Mouse (Mus musculus): Measurements from ENCODE around the gene St6galnac5. TPM values are rescaled to one million over a fixed set of nuclear protein-coding genes. Genes with fewer than 3 reads are reported as not detected.

Gene St6galnac5
- polyA plus RNA-seq, 1 experiment, result not detected

- Histone ChIP-seq H3ac (ENCODE audit: control insufficient read depth, insufficient read length) (no peak overlapping the region), H3K4me3 (no peak overlapping the region), H3K36me3 (ENCODE audit: control insufficient read depth, insufficient read depth) (no peaks in the 10 kb centered on the region), H3K27me3 (ENCODE audit: control insufficient read depth, insufficient read depth, insufficient read length) (no peaks in the 10 kb centered on the region), H3K79me2 (ENCODE audit: control insufficient read depth, insufficient read depth) (no peaks in the 10 kb centered on the region), H3K4me2 (ENCODE audit: low read depth) (no peak overlapping the region)
- TF ChIP-seq E2F4 (IDR thresholded peaks at IDR 0.05; ENCODE audit: insufficient read depth) (no peak), MYOD1 (IDR thresholded peaks at IDR 0.05; ENCODE audit: control insufficient read depth in 1 of 3, insufficient read length in 2 of 3, low read depth in 2 of 3) (no peak), REST (IDR thresholded peaks at IDR 0.05; ENCODE audit: insufficient read depth, insufficient read length) (no peak), MAX (IDR thresholded peaks at IDR 0.05; ENCODE audit: low read depth) (no peak), MYOG (IDR thresholded peaks at IDR 0.05; ENCODE audit: control insufficient read depth in 1 of 3, insufficient read depth in 1 of 3, insufficient read length in 2 of 3, low read depth in 2 of 3) (no peak), POLR2A (IDR thresholded peaks at IDR 0.05; ENCODE audit: insufficient read length, low read depth) (no peak), USF1 (IDR thresholded peaks at IDR 0.05; ENCODE audit: low read depth) (no peak), POLR2AphosphoS2 (IDR thresholded peaks at IDR 0.05; ENCODE audit: insufficient read length, low read depth) (no peak), TCF12 (IDR thresholded peaks at IDR 0.05; ENCODE audit: insufficient read depth, poor library complexity, severe bottlenecking) (no peak), CEBPB (IDR thresholded peaks at IDR 0.05; ENCODE audit: insufficient read depth, poor library complexity, severe bottlenecking) (no peak), TCF3 (IDR thresholded peaks at IDR 0.05; ENCODE audit: insufficient read length, low read depth) (no peak), SRF (IDR thresholded peaks at IDR 0.05; ENCODE audit: control insufficient read depth, insufficient read length, low read depth) (no peak)
Observed at GRCm38 (mm10) chr3:152776872-152777540, 205.0 kb downstream of the St6galnac5 start.

- Histone ChIP-seq H3K27me3 (ENCODE audit: control insufficient read depth, insufficient read depth, insufficient read length) (no peaks in the 10 kb centered on the region), H3ac (ENCODE audit: control insufficient read depth, insufficient read length) (no peak overlapping the region), H3K4me3 (no peak overlapping the region), H3K36me3 (ENCODE audit: control insufficient read depth, insufficient read depth) (no peaks in the 10 kb centered on the region), H3K79me2 (ENCODE audit: control insufficient read depth, insufficient read depth) (no peaks in the 10 kb centered on the region), H3K4me2 (ENCODE audit: low read depth) (no peak overlapping the region)
- TF ChIP-seq MAX (IDR thresholded peaks at IDR 0.05; ENCODE audit: low read depth) (no peak), TCF12 (IDR thresholded peaks at IDR 0.05; ENCODE audit: insufficient read depth, poor library complexity, severe bottlenecking) (no peak)
Observed at GRCm38 (mm10) chr3:152776363-152776762, 205.7 kb downstream of the St6galnac5 start.

GRCm38 (mm10) chr3:152770056-152770455 is 212.0 kb downstream of the St6galnac5 start:
- Histone ChIP-seq H3K4me3 (no peak overlapping the region), H3K36me3 (ENCODE audit: control insufficient read depth, insufficient read depth) (peaks cover 14% of the 10 kb centered on the region), H3K79me2 (ENCODE audit: control insufficient read depth, insufficient read depth) (no peaks in the 10 kb centered on the region), H3K27me3 (ENCODE audit: control insufficient read depth, insufficient read depth, insufficient read length) (no peaks in the 10 kb centered on the region), H3ac (ENCODE audit: control insufficient read depth, insufficient read length) (no peak overlapping the region), H3K4me2 (ENCODE audit: low read depth) (no peak overlapping the region)
- TF ChIP-seq TCF12 (IDR thresholded peaks at IDR 0.05; ENCODE audit: insufficient read depth, poor library complexity, severe bottlenecking) (no peak), MAX (IDR thresholded peaks at IDR 0.05; ENCODE audit: low read depth) (no peak), MYOG (IDR thresholded peaks at IDR 0.05; ENCODE audit: control insufficient read depth in 1 of 3, insufficient read depth in 1 of 3, insufficient read length in 2 of 3, low read depth in 2 of 3) (no peak), SRF (IDR thresholded peaks at IDR 0.05; ENCODE audit: control insufficient read depth, insufficient read length, low read depth) (no peak), MYOD1 (IDR thresholded peaks at IDR 0.05; ENCODE audit: control insufficient read depth in 1 of 3, insufficient read length in 2 of 3, low read depth in 2 of 3) (no peak)

GRCm38 (mm10) chr3:152767485-152767884 is 214.6 kb downstream of the St6galnac5 start:
- Histone ChIP-seq H3K4me2 (ENCODE audit: low read depth) (no peak overlapping the region), H3K27me3 (ENCODE audit: control insufficient read depth, insufficient read depth, insufficient read length) (no peaks in the 10 kb centered on the region)
- TF ChIP-seq E2F4 (IDR thresholded peaks at IDR 0.05; ENCODE audit: insufficient read depth) (no peak), CEBPB (IDR thresholded peaks at IDR 0.05; ENCODE audit: insufficient read depth, poor library complexity, severe bottlenecking) (no peak), MYOD1 (IDR thresholded peaks at IDR 0.05; ENCODE audit: control insufficient read depth in 1 of 3, insufficient read length in 2 of 3, low read depth in 2 of 3) (no peak), POLR2AphosphoS2 (IDR thresholded peaks at IDR 0.05; ENCODE audit: insufficient read length, low read depth) (no peak), USF1 (IDR thresholded peaks at IDR 0.05; ENCODE audit: low read depth) (no peak), POLR2A (IDR thresholded peaks at IDR 0.05; ENCODE audit: insufficient read length, low read depth) (no peak)

More at GRCm38 (mm10) chr3:152767485-152767884, 214.6 kb downstream of the St6galnac5 start:
- H3K4me3 ChIP-seq, result no peak overlapping the region
- H3ac ChIP-seq (ENCODE audit: control insufficient read depth, insufficient read length), result no peak overlapping the region
- peaks cover 14% of the 10 kb centered on the region for H3K36me3 ChIP-seq (ENCODE audit: control insufficient read depth, insufficient read depth)
- H3K79me2 ChIP-seq (ENCODE audit: control insufficient read depth, insufficient read depth), result no peaks in the 10 kb centered on the region

Data from myocyte (in vitro differentiated cells).